Mouse (Mus musculus): Measurements from ENCODE around the gene Ift140. TPM values are rescaled to one million over a fixed set of nuclear protein-coding genes. Genes with fewer than 3 reads are reported as not detected.
A peak's percentile ranks its signal among the peaks of the same experiment; 100 is the strongest.

Ift140 gene
- polyA plus RNA-seq, 1 experiment from 2014 or later, result 17.8 TPM

GRCm38 (mm10) chr17:25047143-25047542 lies 31.3 kb downstream of the Ift140 start:
- H3K4me1 ChIP-seq (replicated peaks), result no peaks in the 10 kb centered on the region
- 90% methylated on average over 6 of the region's 6 CpGs for WGBS
- H3K27me3 ChIP-seq, result no peaks in the 10 kb centered on the region
- H3K36me3 ChIP-seq, result peaks cover 58% of the 10 kb centered on the region
- H3K27ac ChIP-seq (replicated peaks), result no peak overlapping the region
- H3K9ac ChIP-seq, result no peak overlapping the region
- H3K9me3 ChIP-seq, result no peaks in the 10 kb centered on the region
- no peak overlapping the region for H3K4me3 ChIP-seq
- ATAC-seq (ENCODE audit: low read depth), result no peak
- H3K4me2 ChIP-seq, result no peak overlapping the region

- H3K27ac ChIP-seq (replicated peaks), result no peak overlapping the region
- H3K9me3 ChIP-seq, result no peaks in the 10 kb centered on the region
- no peak for ATAC-seq (ENCODE audit: low read depth)
- no peaks in the 10 kb centered on the region for H3K4me1 ChIP-seq (replicated peaks)
- H3K4me2 ChIP-seq, result no peak overlapping the region
- H3K27me3 ChIP-seq, result no peaks in the 10 kb centered on the region
- no peak overlapping the region for H3K9ac ChIP-seq
- H3K4me3 ChIP-seq, result no peak overlapping the region
- H3K36me3 ChIP-seq, result peaks cover 83% of the 10 kb centered on the region
- WGBS, result 86% methylated on average over 9 of the region's 9 CpGs
Measured at GRCm38 (mm10) chr17:25053274-25053673, 37.4 kb downstream of the Ift140 start.

GRCm38 (mm10) chr17:25057041-25057440 lies 41.2 kb downstream of the Ift140 start:
- Histone ChIP-seq H3K4me2 (no peak overlapping the region), H3K4me1 (replicated peaks) (no peaks in the 10 kb centered on the region), H3K9ac (no peak overlapping the region), H3K4me3 (no peak overlapping the region), H3K36me3 (peaks cover 82% of the 10 kb centered on the region), H3K27ac (replicated peaks) (no peak overlapping the region), H3K27me3 (no peaks in the 10 kb centered on the region), H3K9me3 (no peaks in the 10 kb centered on the region)
- no peak for ATAC-seq (ENCODE audit: low read depth)
- WGBS, result 91% methylated on average over 6 of the region's 6 CpGs

- Histone ChIP-seq H3K4me2 (no peak overlapping the region), H3K4me3 (no peak overlapping the region), H3K9ac (no peak overlapping the region), H3K27me3 (no peaks in the 10 kb centered on the region), H3K4me1 (replicated peaks) (no peaks in the 10 kb centered on the region), H3K27ac (replicated peaks) (no peak overlapping the region), H3K36me3 (peaks cover 59% of the 10 kb centered on the region), H3K9me3 (no peaks in the 10 kb centered on the region)
- ATAC-seq (ENCODE audit: low read depth), result no peak
- WGBS, result 79% methylated on average over 4 of the region's 4 CpGs
Measured at GRCm38 (mm10) chr17:25063261-25063660, 47.4 kb downstream of the Ift140 start.

GRCm38 (mm10) chr17:25063872-25064271 lies 48.0 kb downstream of the Ift140 start:
- Histone ChIP-seq H3K4me2 (no peak overlapping the region), H3K4me1 (replicated peaks) (no peaks in the 10 kb centered on the region), H3K36me3 (peaks cover 54% of the 10 kb centered on the region), H3K27ac (replicated peaks) (no peak overlapping the region), H3K27me3 (no peaks in the 10 kb centered on the region), H3K9ac (no peak overlapping the region), H3K9me3 (no peaks in the 10 kb centered on the region), H3K4me3 (no peak overlapping the region)
- ATAC-seq (ENCODE audit: low read depth), result no peak
- 85% methylated on average over 12 of the region's 12 CpGs for WGBS

GRCm38 (mm10) chr17:25064351-25064750 lies 48.5 kb downstream of the Ift140 start:
- Histone ChIP-seq H3K27me3 (no peaks in the 10 kb centered on the region), H3K9me3 (no peaks in the 10 kb centered on the region), H3K4me3 (no peak overlapping the region), H3K36me3 (peaks cover 49% of the 10 kb centered on the region), H3K4me2 (no peak overlapping the region), H3K27ac (replicated peaks) (0 out of 2 replicates have a peak overlapping the region, but pooled peaks have one; percentile 1), H3K9ac (no peak overlapping the region), H3K4me1 (replicated peaks) (no peaks in the 10 kb centered on the region)
- no peak for ATAC-seq (ENCODE audit: low read depth)
- WGBS, result 77% methylated on average over 9 of the region's 9 CpGs

GRCm38 (mm10) chr17:25065189-25065588 lies 49.3 kb downstream of the Ift140 start:
- Histone ChIP-seq H3K9me3 (no peaks in the 10 kb centered on the region), H3K27ac (replicated peaks) (no peak overlapping the region), H3K36me3 (peaks cover 41% of the 10 kb centered on the region), H3K4me3 (no peak overlapping the region), H3K4me2 (no peak overlapping the region), H3K9ac (no peak overlapping the region), H3K27me3 (no peaks in the 10 kb centered on the region), H3K4me1 (replicated peaks) (no peaks in the 10 kb centered on the region)
- 91% methylated on average over 3 of the region's 3 CpGs for WGBS
- ATAC-seq (ENCODE audit: low read depth), result no peak

GRCm38 (mm10) chr17:25066595-25066994 lies 50.7 kb downstream of the Ift140 start:
- Histone ChIP-seq H3K4me2 (no peak overlapping the region), H3K27me3 (no peaks in the 10 kb centered on the region), H3K4me1 (replicated peaks) (no peaks in the 10 kb centered on the region), H3K36me3 (peaks cover 41% of the 10 kb centered on the region), H3K9me3 (no peaks in the 10 kb centered on the region), H3K9ac (no peak overlapping the region), H3K27ac (replicated peaks) (no peak overlapping the region), H3K4me3 (no peak overlapping the region)
- ATAC-seq (ENCODE audit: low read depth), result no peak
- WGBS, result 90% methylated on average over 7 of the region's 7 CpGs

- peaks cover 32% of the 10 kb centered on the region for H3K36me3 ChIP-seq
- WGBS, result 70% methylated on average over 8 of the region's 8 CpGs
- H3K27me3 ChIP-seq, result no peaks in the 10 kb centered on the region
- no peak overlapping the region for H3K27ac ChIP-seq (replicated peaks)
- no peak overlapping the region for H3K4me3 ChIP-seq
- H3K9ac ChIP-seq, result no peak overlapping the region
- no peaks in the 10 kb centered on the region for H3K4me1 ChIP-seq (replicated peaks)
- no peak overlapping the region for H3K4me2 ChIP-seq
- no peak for ATAC-seq (ENCODE audit: low read depth)
- no peaks in the 10 kb centered on the region for H3K9me3 ChIP-seq
Measured at GRCm38 (mm10) chr17:25067442-25067851, 51.6 kb downstream of the Ift140 start.

- Histone ChIP-seq H3K4me3 (no peak overlapping the region), H3K4me1 (replicated peaks) (no peaks in the 10 kb centered on the region), H3K9ac (no peak overlapping the region), H3K27me3 (no peaks in the 10 kb centered on the region), H3K27ac (replicated peaks) (no peak overlapping the region), H3K4me2 (no peak overlapping the region), H3K9me3 (no peaks in the 10 kb centered on the region), H3K36me3 (peaks cover 24% of the 10 kb centered on the region)
- WGBS, result 71% methylated on average over 2 of the region's 2 CpGs
- no peak for ATAC-seq (ENCODE audit: low read depth)
Measured at GRCm38 (mm10) chr17:25068690-25069089, 52.8 kb downstream of the Ift140 start.

- 88% methylated on average over 4 of the region's 4 CpGs for WGBS
- no peak overlapping the region for H3K4me3 ChIP-seq
- H3K4me2 ChIP-seq, result no peak overlapping the region
- H3K27ac ChIP-seq (replicated peaks), result peak overlapping the region; percentile 72; the same call in 1 of the 2 replicates
- H3K36me3 ChIP-seq, result 0 out of 2 replicates have a peak, but pooled peaks cover 13% of the 10 kb centered on the region
- peaks cover 26% of the 10 kb centered on the region for H3K4me1 ChIP-seq (replicated peaks)
- H3K9me3 ChIP-seq, result no peaks in the 10 kb centered on the region
- ATAC-seq (ENCODE audit: low read depth), result no peak
- no peaks in the 10 kb centered on the region for H3K27me3 ChIP-seq
- H3K9ac ChIP-seq, result no peak overlapping the region
Measured at GRCm38 (mm10) chr17:25076906-25077305, 61.0 kb downstream of the Ift140 start.

- 0 out of 2 replicates have a peak, but pooled peaks cover 13% of the 10 kb centered on the region for H3K36me3 ChIP-seq
- H3K9me3 ChIP-seq, result no peaks in the 10 kb centered on the region
- no peak overlapping the region; the same call in 1 of the 2 replicates for H3K9ac ChIP-seq
- H3K4me1 ChIP-seq (replicated peaks), result peaks cover 26% of the 10 kb centered on the region
- peak overlapping the region; percentile 40 for H3K4me2 ChIP-seq
- 58% methylated on average over 13 of the region's 13 CpGs for WGBS
- peak; percentile 82 for ATAC-seq (ENCODE audit: low read depth)
- H3K27me3 ChIP-seq, result no peaks in the 10 kb centered on the region
- H3K4me3 ChIP-seq, result peak overlapping the region; percentile 27
- peak overlapping the region; percentile 72 for H3K27ac ChIP-seq (replicated peaks)
Measured at GRCm38 (mm10) chr17:25077771-25078372, 62.0 kb downstream of the Ift140 start.

GRCm38 (mm10) chr17:25080210-25080609 lies 64.3 kb downstream of the Ift140 start:
- no peak for ATAC-seq (ENCODE audit: low read depth)
- Histone ChIP-seq H3K36me3 (0 out of 2 replicates have a peak, but pooled peaks cover 7% of the 10 kb centered on the region), H3K4me1 (replicated peaks) (peaks cover 26% of the 10 kb centered on the region), H3K27me3 (no peaks in the 10 kb centered on the region), H3K27ac (replicated peaks) (peak overlapping the region; percentile 71), H3K9ac (peak overlapping the region; percentile 57), H3K9me3 (no peaks in the 10 kb centered on the region), H3K4me2 (peak overlapping the region; percentile 14; the same call in 1 of the 2 replicates), H3K4me3 (peak overlapping the region; percentile 27)
- 92% methylated on average over 13 of the region's 13 CpGs for WGBS
